Mouse (Mus musculus) thymus, adult 2 months (tissue): ENCODE data around the gene Usp54.

ENCODE experiments used
- CTCF ChIP-seq: fragments of 200-500 bp; IDR thresholded peaks from 2 replicates; pipeline ENCODE4 v1.5.1; 2012; ENCODE audit warnings: mild to moderate bottlenecking, control low read depth, low read length, moderate library complexity, borderline replicate concordance; ENCODE audit not compliant: control insufficient read depth, poor library complexity, insufficient read depth; ENCODE audit errors: extremely low read depth
- POLR2A ChIP-seq: fragments of 200-500 bp; IDR thresholded peaks from 2 replicates; pipeline ENCODE4 v1.6.1; 2012; ENCODE audit warnings: mild to moderate bottlenecking, low read length, control low read depth, moderate library complexity; ENCODE audit not compliant: control insufficient read depth, poor library complexity, insufficient read depth; ENCODE audit errors: extremely low read depth

DNA sequence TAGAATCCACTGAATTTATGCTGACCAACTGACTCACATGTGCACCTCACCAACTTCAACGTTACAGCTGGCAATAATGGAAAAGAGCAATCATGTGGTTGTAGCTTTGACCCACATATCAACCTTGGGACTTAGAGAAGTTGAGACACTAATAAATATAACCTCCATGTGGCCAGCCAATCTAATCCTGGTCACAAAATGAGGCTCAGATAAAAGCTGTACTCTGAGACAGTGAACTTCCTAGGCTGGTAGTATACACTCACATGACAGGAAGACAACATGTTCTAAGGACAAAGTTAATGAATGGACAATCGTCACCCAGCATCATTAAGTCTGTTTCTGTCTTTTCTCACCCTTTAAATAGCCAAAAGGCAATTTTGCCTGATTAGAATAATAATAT lies 14.4 kb downstream of the Usp54 start:
- TF ChIP-seq CTCF (no peak), POLR2A (no peak)
